Mouse (Mus musculus) kidney, embryonic 14.5 days (tissue): ENCODE results near the gene Ring1. TPM values are rescaled to one million over a fixed set of nuclear protein-coding genes. Genes with fewer than 3 reads are reported as not detected.

Source experiments
- ATAC-seq: fragments of 200-750 bp; cut with Nextera tagmentation; 2 replicates; pipeline ENCODE4 v1.8.0; 2017; ENCODE audit warnings: moderate number of reproducible peaks, mild to moderate bottlenecking, moderate TSS enrichment, moderate library complexity; ENCODE audit not compliant: low FRiP score, low TSS enrichment
- H3K27ac ChIP-seq: fragments of 300-500 bp; sonication (generic); 2 replicates; pipeline ENCODE4 v1.5.1; 2014; ENCODE audit warnings: low read depth, mild to moderate bottlenecking, low read length, moderate library complexity, mixed read lengths
- H3K27me3 ChIP-seq: fragments of 300-500 bp; sonication (generic); 2 replicates; pipeline ENCODE4 v1.6.1; 2014; ENCODE audit warnings: mild to moderate bottlenecking, low read length; ENCODE audit not compliant: control insufficient read depth, insufficient read depth
- H3K36me3 ChIP-seq: fragments of 300-500 bp; sonication (generic); 2 replicates; pipeline ENCODE4 v1.6.1; 2014; ENCODE audit warnings: low read length, mixed read lengths; ENCODE audit not compliant: control insufficient read depth, insufficient read depth
- H3K4me1 ChIP-seq: fragments of 300-500 bp; sonication (generic); 2 replicates; pipeline ENCODE4 v1.6.1; 2014; ENCODE audit warnings: low read length, mixed read lengths; ENCODE audit not compliant: control insufficient read depth, insufficient read depth
- H3K4me2 ChIP-seq: fragments of 300-500 bp; sonication (generic); replicated peaks from 2 replicates; pipeline ENCODE4 v1.6.1; 2014; ENCODE audit warnings: low read depth, mild to moderate bottlenecking, low read length
- H3K4me3 ChIP-seq: fragments of 300-500 bp; sonication (generic); 2 replicates; pipeline ENCODE4 v1.5.1; 2014; ENCODE audit warnings: mild to moderate bottlenecking, low read length
- H3K9ac ChIP-seq: fragments of 300-500 bp; sonication (generic); 2 replicates; pipeline ENCODE4 v1.6.1; 2014; ENCODE audit warnings: low read depth, mild to moderate bottlenecking, low read length, moderate library complexity
- H3K9me3 ChIP-seq: fragments of 300-500 bp; sonication (generic); 2 replicates; pipeline ENCODE4 v1.6.1; 2016; ENCODE audit warnings: low read length; ENCODE audit not compliant: control insufficient read depth
- WGBS: fragments of 180-500 bp; shearing (Covaris S2); extraction: QIAGEN DNeasy Blood & Tissue Kit; methylation state at CpG from one replicate; pipeline ENCODE4 v1.1.7; 2014; 5-methylcytosine and 5-hydroxymethylcytosine counted together
- polyA plus RNA-seq: library from polyadenylated mRNA; unstranded; fragments of >200 nt; fragmentation: Nextera tagmentation; extraction: Ambion mirVana; gene quantifications from 2 replicates; pipeline ENCODE4 v1.2.1, GENCODE M21; 2014

The Ring1 gene
- polyA plus RNA-seq, result 5.5 and 12.4 TPM in 2 replicates

DNA sequence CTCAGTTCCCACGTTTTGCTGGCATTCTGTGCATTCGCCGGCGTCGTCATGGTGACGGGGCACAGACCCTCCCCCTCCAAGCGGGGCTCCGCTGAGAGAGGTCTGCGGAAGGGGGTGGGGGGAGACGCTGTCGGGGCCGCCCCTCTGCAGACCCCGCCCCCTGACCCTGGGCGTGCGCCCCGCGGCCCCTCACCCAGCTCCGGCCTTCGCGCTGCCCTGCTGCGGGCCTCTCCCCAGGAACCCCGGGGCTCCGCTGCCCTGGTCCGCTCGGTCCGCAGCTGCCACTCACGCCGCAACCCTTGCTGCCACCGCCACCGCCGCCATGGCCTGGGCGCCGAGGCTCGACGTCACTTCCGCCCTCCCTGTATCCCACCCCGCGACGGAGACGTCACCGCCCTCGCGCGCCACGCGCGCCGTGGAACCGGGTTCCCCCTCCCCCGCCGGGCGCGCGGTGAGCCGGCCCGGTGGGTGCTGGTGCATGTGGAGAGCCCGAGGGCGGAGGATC, at the start of gene Ring1:
Gene Ring1 (minus strand): TSS at position 364 of the 505 bp plus-strand sequence.
- peak within 1 kb of the TSS; percentile 85 for H3K4me2 ChIP-seq
- WGBS, result under 1% methylated on average over 52 of the region's 58 CpGs
- H3K27me3 ChIP-seq, result no peaks in the 10 kb centered on the region
- peaks cover 35% of the 10 kb centered on the region for H3K36me3 ChIP-seq
- ATAC-seq, result peak; percentile 68
- H3K4me1 ChIP-seq, result peaks cover 24% of the 10 kb centered on the region
- H3K9me3 ChIP-seq, result peaks cover 3% of the 10 kb centered on the region
- peak within 1 kb of the TSS; percentile 92 for H3K4me3 ChIP-seq
- peak within 1 kb of the TSS; percentile 90 for H3K9ac ChIP-seq
- peak within 1 kb of the TSS; percentile 87 for H3K27ac ChIP-seq

- H3K27me3 ChIP-seq, result peaks cover 14% of the 10 kb centered on the region; the same call in 1 of the 2 replicates
- H3K36me3 ChIP-seq, result no peaks in the 10 kb centered on the region
- no peak overlapping the region for H3K9ac ChIP-seq
- no peak overlapping the region for H3K4me3 ChIP-seq
- ATAC-seq, result no peak
- no peak overlapping the region for H3K4me2 ChIP-seq
- H3K27ac ChIP-seq, result no peak overlapping the region
- H3K9me3 ChIP-seq, result peaks cover 3% of the 10 kb centered on the region; the same call in 1 of the 2 replicates
- H3K4me1 ChIP-seq, result no peaks in the 10 kb centered on the region
- 72% methylated on average over 5 of the region's 5 CpGs for WGBS
These were observed 47.6 kb upstream of the Ring1 start for GRCm38 (mm10) chr17:34072091-34072490.

DNA sequence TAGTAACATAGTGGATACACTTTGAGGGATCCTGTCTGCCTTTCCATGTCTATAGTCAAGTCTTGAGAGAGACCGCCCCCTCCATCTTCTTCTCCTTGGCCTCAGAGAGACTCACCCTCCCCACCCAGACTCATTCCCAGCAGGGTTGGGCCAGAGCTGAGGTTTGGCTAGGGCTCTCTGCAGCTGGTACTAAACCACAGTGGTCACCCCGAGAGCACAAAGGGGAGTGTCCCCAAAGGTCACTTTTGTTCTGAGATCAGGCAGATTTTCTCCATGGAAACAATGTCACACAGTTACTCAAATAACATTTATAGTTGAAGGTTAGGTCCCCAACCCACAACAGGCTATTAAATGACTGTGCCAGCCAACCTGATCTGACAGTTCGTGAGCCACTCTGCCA, 44.4 kb upstream of the Ring1 start:
- Histone ChIP-seq H3K27ac (no peak overlapping the region), H3K9me3 (peaks cover 3% of the 10 kb centered on the region; the same call in 1 of the 2 replicates), H3K4me3 (no peak overlapping the region), H3K9ac (no peak overlapping the region), H3K4me1 (no peaks in the 10 kb centered on the region), H3K27me3 (no peaks in the 10 kb centered on the region), H3K36me3 (no peaks in the 10 kb centered on the region), H3K4me2 (no peak overlapping the region)
- ATAC-seq, result no peak
- WGBS, result 53% methylated on average over 3 of the region's 3 CpGs

- H3K9ac ChIP-seq, result no peak overlapping the region
- 45% methylated on average over 7 of the region's 7 CpGs for WGBS
- no peak for ATAC-seq
These were observed 32.7 kb upstream of the Ring1 start for GRCm38 (mm10) chr17:34057224-34057623.

DNA sequence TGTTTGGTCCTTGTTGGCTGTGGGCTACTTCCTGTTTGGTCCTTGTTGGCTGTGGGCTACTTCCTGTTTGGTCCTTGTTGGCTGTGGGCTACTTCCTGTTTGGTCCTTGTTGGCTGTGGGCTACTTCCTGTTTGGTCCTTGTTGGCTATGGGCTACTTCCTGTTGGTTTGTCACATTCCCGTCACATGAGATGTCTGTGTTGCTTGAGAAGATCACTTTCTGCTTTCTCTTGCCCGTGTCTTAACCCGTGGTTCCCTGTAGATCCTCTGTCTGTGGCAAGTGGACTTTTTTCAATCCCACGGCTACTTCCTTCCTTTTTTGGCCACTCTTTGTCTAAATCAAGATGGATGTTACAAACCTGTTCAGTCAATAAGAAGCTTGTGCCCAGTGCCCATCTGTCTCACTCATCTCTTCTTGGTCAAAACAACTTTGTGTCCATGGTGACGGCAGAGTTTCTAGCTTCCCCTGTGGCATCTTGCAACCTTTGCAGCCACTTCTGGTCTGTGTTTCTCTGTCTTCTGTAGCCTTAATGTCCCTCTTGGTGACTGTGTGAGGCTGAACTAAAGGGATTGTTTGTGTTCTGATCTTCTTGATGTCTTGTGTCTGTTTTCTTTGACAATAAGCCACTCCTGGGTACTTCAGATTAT, 23.0 kb upstream of the Ring1 start:
- 94% methylated on average over 5 of the region's 5 CpGs for WGBS
- Histone ChIP-seq H3K4me3 (no peak overlapping the region), H3K4me2 (no peak overlapping the region), H3K9ac (no peak overlapping the region), H3K27me3 (0 out of 2 replicates have a peak, but pooled peaks cover 2% of the 10 kb centered on the region), H3K4me1 (no peaks in the 10 kb centered on the region), H3K9me3 (peaks cover 7% of the 10 kb centered on the region), H3K27ac (no peak overlapping the region), H3K36me3 (no peaks in the 10 kb centered on the region)
- ATAC-seq, result no peak

More at GRCm38 (mm10) chr17:34057224-34057623, 32.7 kb upstream of the Ring1 start:
- H3K4me1 ChIP-seq, result peaks cover 16% of the 10 kb centered on the region; the same call in 1 of the 2 replicates
- H3K27ac ChIP-seq, result no peak overlapping the region
- H3K9me3 ChIP-seq, result no peaks in the 10 kb centered on the region
- no peak overlapping the region for H3K4me3 ChIP-seq
- H3K27me3 ChIP-seq, result no peaks in the 10 kb centered on the region
- no peak overlapping the region for H3K4me2 ChIP-seq
- H3K36me3 ChIP-seq, result no peaks in the 10 kb centered on the region

DNA sequence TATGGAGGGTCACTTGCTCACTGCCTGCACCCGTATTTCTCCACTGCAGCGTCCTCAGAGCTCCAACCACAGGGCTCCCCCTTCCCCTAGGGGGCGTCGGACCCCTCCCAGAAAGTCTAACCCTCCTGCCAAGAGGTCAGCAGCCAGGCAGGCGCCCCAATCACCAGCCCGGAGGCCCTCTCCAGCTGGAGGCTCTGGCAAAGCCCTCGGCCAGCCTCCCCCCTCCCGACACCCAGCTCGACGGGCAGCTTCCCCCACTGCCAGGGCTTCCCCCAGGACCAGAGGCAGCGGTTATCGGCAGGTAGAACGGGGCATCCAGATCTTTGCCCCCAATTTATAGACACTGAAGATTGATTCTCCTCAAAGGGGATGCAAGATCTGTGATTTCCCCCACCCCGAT, 21.5 kb upstream of the Ring1 start:
- peaks cover 13% of the 10 kb centered on the region; the same call in 1 of the 2 replicates for H3K4me1 ChIP-seq
- 0 out of 2 replicates have a peak, but pooled peaks cover 2% of the 10 kb centered on the region for H3K27me3 ChIP-seq
- WGBS, result 77% methylated on average over 14 of the region's 14 CpGs
- H3K9ac ChIP-seq, result no peak overlapping the region
- peaks cover 7% of the 10 kb centered on the region for H3K9me3 ChIP-seq
- ATAC-seq, result no peak
- H3K4me3 ChIP-seq, result no peak overlapping the region
- no peaks in the 10 kb centered on the region for H3K36me3 ChIP-seq
- H3K27ac ChIP-seq, result no peak overlapping the region
- no peak overlapping the region for H3K4me2 ChIP-seq

DNA sequence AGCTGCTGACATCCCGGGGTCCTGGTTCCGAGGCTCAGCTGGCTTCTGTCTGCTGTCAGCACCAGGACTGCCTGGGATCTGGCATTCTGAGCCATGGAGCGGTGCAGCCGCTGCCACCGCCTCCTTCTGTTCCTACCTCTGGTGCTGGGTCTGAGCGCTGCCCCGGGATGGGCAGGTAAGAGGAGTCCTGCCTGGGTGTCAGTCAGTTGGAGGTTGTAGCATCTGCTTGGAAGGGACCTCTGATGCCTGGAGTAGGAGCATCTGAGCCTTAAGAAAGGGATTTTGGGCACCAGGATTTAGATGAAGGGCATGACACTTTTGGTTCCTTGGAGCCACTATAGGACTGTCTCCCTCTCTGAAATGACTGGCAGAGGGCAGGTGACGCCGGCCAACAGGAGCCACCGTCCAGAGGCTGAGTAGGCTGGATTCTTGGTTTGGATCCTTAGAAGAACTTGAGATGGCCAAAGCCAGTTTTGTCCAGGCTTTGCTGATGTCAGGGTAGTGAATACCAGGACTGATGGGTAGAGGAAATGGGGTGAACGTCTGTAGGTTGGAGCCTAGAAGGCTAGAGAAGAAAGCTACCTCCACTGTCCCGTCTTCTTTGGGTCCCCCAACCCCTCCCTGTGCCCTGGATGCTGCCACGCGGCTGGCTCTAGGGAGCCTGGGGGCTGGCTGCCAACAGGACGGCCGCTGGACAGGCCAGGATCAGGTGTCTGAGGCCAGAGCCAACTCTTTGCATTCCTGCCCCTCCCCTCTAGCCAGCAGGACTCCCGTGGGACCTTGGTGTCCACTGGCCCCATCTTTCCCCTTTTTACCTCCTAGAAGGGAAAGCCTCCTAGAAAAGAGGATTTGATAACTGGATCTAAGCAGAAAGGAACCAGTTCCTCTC, 15.3 kb upstream of the Ring1 start:
- Histone ChIP-seq H3K4me1 (peaks cover 34% of the 10 kb centered on the region), H3K36me3 (peaks cover 26% of the 10 kb centered on the region), H3K27ac (no peak overlapping the region), H3K4me3 (no peak overlapping the region), H3K9ac (no peak overlapping the region), H3K27me3 (peaks cover 7% of the 10 kb centered on the region; the same call in 1 of the 2 replicates), H3K9me3 (no peaks in the 10 kb centered on the region), H3K4me2 (peak overlapping the region; percentile 42)
- no peak for ATAC-seq
- WGBS, result 19% methylated on average over 17 of the region's 17 CpGs

DNA sequence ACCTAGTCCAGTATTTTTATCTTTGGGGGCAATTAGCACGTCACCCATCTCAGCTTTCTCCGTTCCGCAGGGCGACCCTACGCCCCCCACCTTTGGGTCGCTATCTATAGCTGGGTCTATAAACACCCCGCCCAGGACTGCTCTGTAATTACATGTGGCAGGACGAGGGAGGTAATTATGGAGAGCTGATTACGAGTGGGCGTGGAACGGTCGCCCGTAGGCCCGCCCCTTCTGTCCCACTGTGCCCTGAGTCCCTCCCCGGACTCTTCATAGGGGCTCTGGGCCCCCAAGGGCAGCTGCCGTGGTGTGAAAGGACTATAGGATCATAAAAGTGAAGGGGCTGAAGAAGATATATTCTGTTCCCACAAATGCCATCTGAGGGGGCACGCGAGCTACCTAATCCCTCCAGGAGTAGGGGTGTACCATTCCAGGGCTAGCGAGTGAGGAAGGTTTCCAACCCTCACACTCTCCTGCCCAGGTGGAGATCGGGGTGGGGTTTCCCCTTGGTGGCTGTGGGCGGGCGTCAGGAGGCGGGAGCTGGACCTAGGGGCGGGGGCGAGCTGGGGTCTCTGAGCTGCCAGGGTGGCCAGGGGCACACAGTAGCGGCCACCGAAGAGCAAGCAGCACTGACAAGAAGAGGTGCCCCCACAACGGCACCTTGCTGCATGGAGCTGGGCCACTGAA, 14.5 kb upstream of the Ring1 start, which contains the start of gene Col11a2:
Gene Col11a2 (plus strand): TSS at position 560 of the 684 bp plus-strand sequence.
- Histone ChIP-seq H3K4me2 (peak within 1 kb of the TSS; percentile 42), H3K4me1 (peaks cover 36% of the 10 kb centered on the region), H3K9me3 (no peaks in the 10 kb centered on the region), H3K4me3 (peak within 1 kb of the TSS; percentile 6; the same call in 1 of the 2 replicates), H3K27me3 (peaks cover 7% of the 10 kb centered on the region; the same call in 1 of the 2 replicates), H3K27ac (no peak within 1 kb of the TSS), H3K36me3 (peaks cover 34% of the 10 kb centered on the region), H3K9ac (peak within 1 kb of the TSS; percentile 28; the same call in 1 of the 2 replicates)
- WGBS, result 6% methylated on average over 28 of the region's 28 CpGs
- ATAC-seq, result peak; percentile 30
